Mouse (Mus musculus): ENCODE measurements at regions not wholly inside any gene's neighbourhood (a gene's known extent, or its start where the extent isn't known, plus 50 kb on each side); places are given as distances from the start of the nearest gene placed in this dataset.
"Not testable (repeated sequence)": the region's sequence is repeated elsewhere in the genome, so short reads cannot be mapped to it uniquely, and the experiment has no call there.

GRCm38 (mm10) chr9:48047846-48048245, 114.0 kb upstream of the Nxpe4 start:
- peak; percentile 16 to 25 for DNase-seq (ENCODE audit: low spot score in 2 of 2)

GRCm38 (mm10) chr9:48053580-48053979, 108.2 kb upstream of the Nxpe4 start:
- no peak for DNase-seq (ENCODE audit: low spot score in 2 of 2)

- DNase-seq (ENCODE audit: low spot score in 2 of 2): no peak
These were observed 106.6 kb upstream of the Nxpe4 start for GRCm38 (mm10) chr9:48055246-48055645.

GRCm38 (mm10) chr9:48058599-48058998, 103.2 kb upstream of the Nxpe4 start:
- DNase-seq (ENCODE audit: low spot score in 2 of 2): no peak

GRCm38 (mm10) chr9:48059549-48060165, 102.2 kb upstream of the Nxpe4 start:
- DNase-seq (ENCODE audit: low spot score in 2 of 2): no peak

- DNase-seq (ENCODE audit: low spot score in 2 of 2): no peak
These were observed 100.8 kb upstream of the Nxpe4 start for GRCm38 (mm10) chr9:48060996-48061395.

- no peak for DNase-seq (ENCODE audit: low spot score in 2 of 2)
These were observed 95.0 kb upstream of the Nxpe4 start for GRCm38 (mm10) chr9:48066730-48067345.

- no peak for DNase-seq (ENCODE audit: low spot score in 2 of 2)
These were observed 89.2 kb upstream of the Nxpe4 start for GRCm38 (mm10) chr9:48072592-48072991.

GRCm38 (mm10) chr9:48073096-48073495, 88.7 kb upstream of the Nxpe4 start:
- DNase-seq (ENCODE audit: low spot score in 2 of 2): no peak

GRCm38 (mm10) chr9:48075661-48076240, 86.1 kb upstream of the Nxpe4 start:
- no peak for DNase-seq (ENCODE audit: low spot score in 2 of 2)

- no peak for DNase-seq (ENCODE audit: low spot score in 2 of 2)
These were observed 79.4 kb upstream of the Nxpe4 start for GRCm38 (mm10) chr9:48082461-48082860.

- DNase-seq (ENCODE audit: low spot score in 2 of 2): not testable (repeated sequence)
These were observed 77.6 kb upstream of the Nxpe4 start for GRCm38 (mm10) chr9:48084196-48084595.

GRCm38 (mm10) chr9:48089661-48090060, 72.2 kb upstream of the Nxpe4 start:
- DNase-seq (ENCODE audit: low spot score in 2 of 2): no peak

GRCm38 (mm10) chr9:48094756-48095155, 67.1 kb upstream of the Nxpe4 start:
- no peak for DNase-seq (ENCODE audit: low spot score in 2 of 2)

GRCm38 (mm10) chr9:48099846-48100245, 62.0 kb upstream of the Nxpe4 start:
- DNase-seq (ENCODE audit: low spot score in 2 of 2): no peak

- no peak for DNase-seq (ENCODE audit: low spot score in 2 of 2)
These were observed 55.2 kb upstream of the Nxpe4 start for GRCm38 (mm10) chr9:48106441-48107167.

GRCm38 (mm10) chr9:48108994-48109619, 52.7 kb upstream of the Nxpe4 start:
- no peak for DNase-seq (ENCODE audit: low spot score in 2 of 2)

- peak in 1 of 2 experiments; percentile 11 for DNase-seq (ENCODE audit: low spot score in 2 of 2)
These were observed 50.4 kb upstream of the Nxpe4 start for GRCm38 (mm10) chr9:48111316-48111890.

Measured in frontal cortex, postnatal 10 days (tissue).